Mouse (Mus musculus): Measurements from ENCODE around the gene Lhx4.

Gene Lhx4

DNA sequence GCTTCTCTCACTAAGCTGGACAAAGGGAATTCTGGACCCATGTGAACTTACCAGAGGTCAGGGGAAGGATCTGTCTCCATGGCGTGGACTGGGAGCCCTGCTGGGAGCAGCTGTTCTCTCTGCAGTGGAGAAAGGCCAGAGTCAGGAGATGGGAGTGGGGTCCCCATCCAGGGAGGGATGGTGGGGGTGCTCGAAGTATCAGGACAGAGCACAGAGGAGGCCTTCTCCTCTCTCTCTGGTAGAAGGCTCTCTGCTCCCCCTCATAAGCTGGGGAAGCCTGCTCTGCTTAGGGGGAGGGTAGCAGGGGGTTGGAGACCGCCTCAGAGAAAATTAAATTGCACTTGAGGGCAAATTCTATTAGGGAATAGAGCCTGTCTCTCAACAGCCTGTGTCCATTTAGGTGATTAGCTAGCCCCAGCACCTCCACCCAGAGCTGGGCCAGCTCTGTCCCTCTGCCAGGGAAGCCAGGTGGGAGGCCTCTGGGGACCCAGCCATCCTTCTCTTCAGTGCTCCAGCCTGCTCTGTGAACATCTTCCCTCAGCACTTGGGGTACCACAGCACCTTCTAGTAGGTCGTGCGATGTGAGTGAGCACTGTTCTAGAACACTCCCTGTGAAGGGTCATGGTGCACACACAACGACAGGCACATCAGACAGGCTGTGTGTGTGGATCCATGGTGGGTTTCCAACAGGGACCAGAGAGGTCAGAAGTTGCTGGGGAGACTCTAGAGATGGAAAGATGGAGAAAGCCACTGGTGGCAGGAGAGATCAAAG is at the start of gene Lhx4:
Lhx4 (minus strand) TSS at position 201 of the 772 bp plus-strand sequence.
- no peak for DNase-seq (ENCODE audit: low spot score)

DNA sequence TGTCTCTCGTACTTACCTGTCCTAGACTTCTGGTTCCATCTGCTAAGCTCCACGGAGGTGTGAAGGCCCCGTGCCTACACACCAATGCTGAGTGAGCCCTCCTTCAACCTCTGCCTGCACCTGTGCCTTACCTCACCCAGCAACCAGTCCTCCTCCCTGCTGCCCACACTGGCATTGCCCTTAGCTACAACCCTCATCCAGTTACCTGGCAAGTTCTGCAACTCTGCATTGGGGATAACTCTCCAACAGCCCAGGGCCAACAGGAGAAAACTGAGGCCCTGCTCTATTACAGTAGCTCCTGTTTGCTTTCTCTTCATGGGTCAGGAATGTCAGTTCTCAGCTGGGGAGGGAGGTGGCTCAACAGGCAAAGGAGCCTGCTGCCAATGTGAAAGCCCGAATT is 46.5 kb upstream of the Lhx4 start:
- no peak for DNase-seq (ENCODE audit: low spot score)

DNA sequence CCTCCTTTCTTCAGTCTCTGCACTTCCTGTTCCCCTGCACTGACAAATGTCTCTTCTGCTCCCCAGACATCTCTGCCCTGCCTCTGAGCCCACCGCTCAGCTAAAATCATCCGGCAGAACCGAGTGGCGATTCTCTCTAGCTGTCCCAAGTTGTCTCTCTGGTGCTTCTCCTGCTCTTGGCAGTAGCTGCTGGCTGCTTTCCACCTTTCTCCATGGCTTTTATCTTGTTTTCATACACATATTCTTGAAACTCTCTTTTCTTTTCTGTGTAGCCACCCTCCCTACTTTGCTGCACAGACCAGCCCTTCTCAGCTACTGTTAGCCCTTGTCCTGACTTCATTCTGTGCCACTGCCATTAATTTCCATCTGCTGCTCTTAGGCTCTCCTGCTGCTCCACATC is 45.9 kb upstream of the Lhx4 start:
- no peak for DNase-seq (ENCODE audit: low spot score)

DNA sequence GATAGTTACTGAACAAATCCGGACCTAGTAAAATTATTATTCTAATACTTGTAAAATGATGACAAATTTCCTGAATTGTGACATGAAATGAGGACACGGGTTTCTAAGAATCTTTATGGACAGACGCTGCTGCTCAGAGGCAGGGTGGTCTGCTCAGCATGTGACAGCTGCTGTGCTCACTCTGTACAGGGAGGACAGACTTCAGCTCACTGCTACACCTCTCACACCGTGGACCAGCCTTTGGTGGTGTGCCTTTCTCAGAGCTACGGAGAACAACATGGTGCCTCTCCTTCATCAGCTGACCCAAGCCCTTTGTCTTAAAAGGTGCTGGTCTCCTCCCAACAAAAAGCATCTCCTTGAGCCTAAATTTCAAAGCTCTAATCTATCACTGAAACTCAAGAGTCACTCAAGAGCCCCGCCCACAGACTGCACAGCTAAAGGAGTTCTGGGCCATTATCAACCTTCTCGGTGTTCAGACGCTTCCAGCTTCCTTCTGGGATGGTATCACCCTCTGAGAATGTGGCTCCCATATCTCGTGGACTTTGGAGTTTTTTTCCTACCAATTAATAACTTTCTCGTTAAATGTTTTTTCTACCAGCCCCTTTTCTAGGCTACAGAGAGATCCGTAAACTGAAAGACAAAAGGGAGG is 45.4 kb upstream of the Lhx4 start:
- DNase-seq (ENCODE audit: low spot score), result no peak

DNA sequence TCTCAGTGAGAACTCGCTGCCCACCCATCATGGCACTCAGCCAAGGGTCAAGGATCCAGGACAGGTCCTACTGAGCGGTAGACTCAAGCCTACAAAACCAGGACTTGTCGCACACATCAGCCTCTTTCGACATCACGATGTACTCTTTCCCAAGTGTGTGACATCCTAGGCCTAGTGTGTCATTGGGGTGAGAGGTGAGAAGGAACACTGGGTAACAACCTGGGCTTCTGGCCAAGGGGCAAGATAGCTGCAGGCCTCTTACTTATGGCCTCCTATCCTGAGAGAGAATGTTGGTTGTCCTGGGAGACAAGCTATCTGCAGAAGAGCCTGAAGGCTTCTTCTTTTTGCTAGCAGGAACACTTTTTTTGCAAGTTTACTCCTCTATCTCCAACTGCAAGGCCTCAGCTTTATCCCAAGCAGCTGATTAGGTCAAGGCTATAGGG is 44.3 kb upstream of the Lhx4 start:
- DNase-seq (ENCODE audit: low spot score), result peak; percentile 82

DNA sequence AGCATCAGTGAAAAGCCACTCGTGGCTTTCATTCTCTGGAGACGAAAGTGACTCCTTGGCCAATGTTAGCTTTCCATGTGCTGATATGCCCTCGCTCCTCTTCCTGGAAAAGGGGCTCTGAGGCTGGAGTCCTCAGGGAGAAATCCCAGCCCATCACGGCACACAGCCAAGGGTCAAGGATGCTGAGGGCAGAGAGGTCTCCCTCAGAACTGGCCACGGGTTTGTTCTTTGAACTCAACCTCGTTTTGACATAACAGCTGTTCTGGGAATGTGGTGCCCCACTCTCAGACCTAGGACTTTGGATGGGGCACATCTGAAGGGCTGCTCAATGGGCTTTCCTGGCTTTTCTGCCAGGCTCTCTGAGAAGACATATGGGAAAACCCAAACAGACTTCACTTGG is 43.4 kb upstream of the Lhx4 start:
- no peak for DNase-seq (ENCODE audit: low spot score)

DNA sequence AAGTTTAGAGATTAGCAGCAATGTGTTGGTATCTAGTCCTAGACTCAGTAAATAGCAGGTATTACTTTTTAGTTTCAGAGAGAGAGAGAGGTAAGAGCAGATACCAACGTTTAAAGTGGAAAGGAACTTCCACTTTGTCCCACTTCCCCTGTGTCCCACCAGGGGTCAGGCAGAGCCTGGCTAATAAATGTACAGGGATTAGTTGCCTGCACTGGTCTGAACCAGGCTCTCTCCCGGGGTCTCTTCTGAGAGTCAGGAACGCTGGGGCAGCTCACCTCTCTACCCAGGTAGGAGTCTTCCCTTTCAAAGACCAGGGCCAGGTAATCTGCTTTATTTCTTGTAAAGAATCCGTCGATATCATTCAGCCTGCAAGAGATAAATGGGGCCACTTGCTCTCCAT is 40.4 kb upstream of the Lhx4 start:
- no peak for DNase-seq (ENCODE audit: low spot score)

DNA sequence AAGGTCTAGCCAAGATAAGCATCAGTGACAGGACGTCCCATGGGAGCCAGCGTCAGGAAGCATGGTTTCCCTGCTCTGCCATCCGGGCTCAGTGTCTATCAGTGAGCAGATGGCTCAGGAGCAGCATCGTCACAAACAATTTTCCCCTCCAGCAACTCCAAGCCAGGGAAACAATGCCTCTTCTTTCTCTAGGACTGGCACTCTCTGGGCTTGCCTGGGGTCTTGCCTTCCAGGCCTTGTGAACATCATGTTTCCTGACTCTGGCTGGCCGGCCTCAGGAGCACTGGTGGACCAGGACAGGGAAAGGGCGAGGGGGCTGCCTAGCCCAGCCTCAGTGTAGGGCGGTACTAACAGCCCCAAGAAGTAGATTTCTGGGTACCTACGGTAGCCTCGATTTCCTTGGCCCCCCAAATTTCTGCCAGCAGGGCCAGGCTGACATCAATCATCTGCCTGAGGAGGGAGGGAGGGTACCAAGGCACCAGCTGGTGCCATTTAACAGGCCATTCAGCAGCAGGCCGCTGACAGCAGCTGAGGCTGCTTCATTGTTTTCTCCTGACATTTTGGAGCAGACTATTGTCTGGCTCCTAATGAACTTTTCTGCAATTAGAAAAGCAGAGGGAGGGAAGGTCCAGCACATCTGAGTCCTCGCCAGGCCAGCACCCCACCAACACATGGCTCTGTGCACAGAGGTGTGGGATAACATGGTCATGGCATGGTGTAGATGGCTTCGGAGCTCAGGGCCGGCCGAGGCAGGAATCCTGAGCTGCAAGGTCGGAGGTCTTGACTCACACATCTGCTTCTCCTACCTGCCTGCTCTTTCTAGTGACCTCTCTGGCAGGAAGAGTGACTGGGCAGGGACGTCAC is 38.9 kb upstream of the Lhx4 start:
- DNase-seq (ENCODE audit: low spot score), result no peak

DNA sequence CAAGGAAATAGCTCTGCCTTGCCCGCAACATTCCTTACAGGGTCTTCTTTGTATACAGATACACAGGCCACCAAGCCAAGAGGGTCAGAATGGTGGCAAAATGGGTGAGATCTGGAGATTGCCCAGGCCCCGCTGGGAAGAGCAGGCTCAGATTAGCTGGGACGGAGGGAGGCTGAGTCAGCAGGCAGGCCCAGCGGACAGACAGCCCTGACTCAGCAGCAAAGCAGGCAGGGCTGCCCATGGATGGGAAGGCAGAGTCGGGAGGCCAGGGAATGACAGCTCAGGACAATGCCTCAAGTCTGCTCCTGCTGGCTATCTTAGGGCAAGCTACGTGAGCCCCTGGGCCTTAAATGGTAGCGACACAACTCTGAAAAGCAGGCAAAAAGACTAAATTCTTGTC is 34.4 kb upstream of the Lhx4 start:
- no peak for DNase-seq (ENCODE audit: low spot score)

DNA sequence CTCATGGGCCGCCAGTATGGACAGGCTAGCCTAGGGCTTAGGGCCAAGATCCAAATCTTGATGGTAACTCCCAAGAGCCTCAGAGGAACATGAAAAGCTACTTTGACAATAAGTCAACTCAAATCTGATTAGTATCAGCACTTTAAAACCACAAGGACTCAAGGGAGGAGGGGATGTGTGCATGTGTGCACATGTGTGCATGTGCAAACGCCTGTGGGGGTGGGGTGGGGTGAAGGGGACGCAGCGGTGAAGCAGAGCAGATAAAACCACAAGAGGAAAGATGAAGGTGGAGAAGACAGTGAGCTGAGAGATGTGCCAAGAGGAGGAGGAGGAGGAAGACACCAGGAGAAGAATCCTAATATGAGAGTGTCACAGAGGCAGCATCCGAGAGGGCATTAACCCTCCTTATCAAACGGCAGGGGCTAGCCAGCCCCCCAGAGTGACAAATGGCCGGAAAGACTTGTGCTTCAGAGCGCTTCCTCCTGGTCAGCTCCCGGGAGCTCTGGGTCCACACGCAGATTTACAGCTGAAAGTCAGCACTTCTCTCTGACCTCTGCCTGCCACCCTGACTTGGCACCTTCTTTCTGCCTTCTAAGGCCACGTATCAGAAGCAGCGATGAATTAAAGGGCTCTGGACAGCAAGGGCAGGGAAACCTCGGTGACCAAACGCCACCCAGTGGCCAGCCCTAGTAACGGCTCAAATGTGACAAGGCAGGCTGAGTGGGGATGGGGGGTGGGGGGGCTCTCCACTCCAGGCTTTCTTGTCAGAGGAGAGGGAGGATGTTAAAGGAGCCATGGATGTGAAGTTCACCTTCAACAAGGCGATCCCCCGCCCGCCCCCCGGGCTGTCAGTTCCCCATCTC is 33.1 kb upstream of the Lhx4 start:
- peak; percentile 32 for DNase-seq (ENCODE audit: low spot score)

DNA sequence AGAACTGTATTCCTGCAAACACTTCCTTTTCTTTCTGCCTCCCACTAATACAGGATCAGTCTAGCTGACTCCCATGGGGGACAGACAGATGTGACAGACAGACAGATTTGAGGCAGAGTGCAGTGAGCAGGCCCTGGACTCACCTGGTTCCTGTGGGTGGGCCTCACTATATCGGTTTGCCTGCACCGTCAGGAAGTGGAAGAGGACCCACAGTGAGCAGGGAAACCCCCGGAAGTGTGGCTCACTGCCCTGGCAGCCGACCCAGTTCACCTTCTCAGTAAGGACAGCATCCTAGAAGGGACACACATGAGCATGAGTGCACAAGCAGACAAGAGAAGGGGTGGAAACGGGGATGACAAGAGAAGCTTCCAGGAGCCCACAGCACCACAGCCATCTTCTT is 30.9 kb upstream of the Lhx4 start:
- no peak for DNase-seq (ENCODE audit: low spot score)

DNA sequence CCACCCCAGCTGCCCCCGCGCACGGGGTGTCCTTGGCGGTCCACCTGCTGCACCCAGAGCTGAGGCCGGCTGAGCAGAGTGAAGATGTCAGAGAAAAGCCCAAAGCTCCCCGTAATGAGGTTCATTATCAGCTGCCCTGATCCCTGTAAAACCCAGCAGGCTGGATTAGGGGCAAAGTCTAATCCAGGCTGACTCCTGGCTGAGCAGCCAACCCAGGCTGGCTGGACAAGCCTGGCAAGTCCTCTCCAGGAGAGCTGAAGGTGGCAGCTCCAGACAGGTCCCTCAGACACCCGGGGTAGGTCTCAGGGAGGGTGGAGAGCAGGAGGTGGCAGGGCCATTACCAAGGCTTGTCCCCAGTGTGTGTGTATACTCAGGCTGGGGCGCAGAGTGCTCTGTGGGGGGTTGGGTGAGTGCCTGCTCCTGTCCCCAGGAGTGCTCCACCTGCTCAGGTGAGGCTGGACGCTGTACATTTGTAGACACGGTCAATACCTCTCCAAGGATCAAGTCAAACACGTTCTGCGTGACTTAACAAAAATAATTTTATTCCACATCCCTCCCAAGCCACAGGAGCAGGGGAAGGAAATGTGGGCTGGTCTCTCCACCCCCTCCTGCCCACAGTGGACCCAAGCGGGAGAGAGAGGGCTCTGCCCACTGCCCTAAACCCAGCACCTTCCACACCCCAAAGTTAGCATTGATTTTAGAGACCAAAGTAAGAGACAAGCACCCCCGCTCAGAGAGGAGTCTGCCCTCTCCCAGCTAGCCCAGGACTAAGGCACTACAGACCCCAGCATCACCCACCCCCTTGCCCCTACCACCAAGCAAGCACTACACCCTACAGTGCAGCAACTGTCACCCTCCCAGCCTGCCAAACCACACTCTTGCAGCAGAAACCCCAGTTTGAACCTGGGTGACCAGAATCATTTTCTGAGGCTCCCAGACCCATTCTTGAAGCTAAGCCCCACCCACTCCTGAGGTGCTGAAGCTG is 26.4 kb upstream of the Lhx4 start:
- DNase-seq (ENCODE audit: low spot score), result no peak

DNA sequence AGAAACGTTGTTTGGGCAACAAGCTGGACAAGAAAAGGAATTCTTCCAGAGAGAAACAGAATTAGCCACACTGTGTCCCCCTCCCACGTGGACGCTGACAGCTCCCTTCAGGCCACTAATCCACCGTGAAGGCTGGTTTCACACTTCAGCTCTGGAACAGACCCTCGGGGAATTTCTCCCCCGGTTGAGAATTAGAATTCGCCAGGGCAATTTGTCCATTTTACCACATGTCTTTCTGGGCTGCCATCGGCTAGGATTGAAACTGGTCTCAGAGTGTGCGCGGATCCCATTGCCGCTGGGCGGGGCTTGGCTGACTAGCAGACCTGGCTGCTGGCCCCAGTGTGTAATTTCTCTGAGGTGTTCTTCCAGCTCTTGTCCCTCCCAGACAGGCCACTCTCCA is 7.7 kb upstream of the Lhx4 start:
- DNase-seq (ENCODE audit: low spot score), result no peak

DNA sequence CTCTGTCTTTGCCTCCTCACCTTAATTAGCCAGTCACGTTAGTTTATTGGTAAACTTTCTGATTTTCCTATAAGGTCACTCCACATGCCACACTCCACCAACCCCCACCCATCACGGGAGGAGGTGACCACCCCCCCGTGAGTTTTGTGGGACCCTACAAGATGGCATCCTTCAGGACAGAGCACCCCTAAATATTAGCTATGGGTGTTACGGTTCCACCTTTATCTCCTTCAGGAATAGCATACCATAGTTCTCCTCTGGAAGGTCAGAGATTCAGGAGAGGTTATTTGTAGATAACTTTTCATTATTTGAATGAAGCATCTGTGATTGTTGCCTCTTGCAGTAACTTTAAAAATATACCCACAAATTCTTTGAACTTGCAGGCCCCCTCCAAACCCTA is 7.2 kb upstream of the Lhx4 start:
- no peak for DNase-seq (ENCODE audit: low spot score)

DNA sequence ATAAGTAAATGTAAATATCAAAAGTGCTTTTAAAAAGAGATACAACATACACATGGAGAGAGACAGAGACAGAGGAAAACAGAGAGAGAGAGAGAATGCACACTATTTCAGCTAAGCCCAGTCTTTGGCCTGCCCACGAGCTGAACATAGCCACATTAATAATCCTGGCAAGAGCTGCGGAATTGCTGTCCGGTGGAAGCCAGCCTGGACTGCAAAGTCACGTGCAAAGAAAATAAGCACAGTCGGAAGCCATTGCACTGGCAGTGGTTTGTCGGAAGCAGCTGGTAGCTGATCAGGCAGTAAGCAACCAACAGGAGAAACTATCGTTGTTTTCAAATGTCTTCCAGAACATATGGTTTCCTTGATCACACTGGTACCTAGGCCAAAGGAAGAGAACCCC is 6.1 kb upstream of the Lhx4 start:
- no peak for DNase-seq (ENCODE audit: low spot score)

DNA sequence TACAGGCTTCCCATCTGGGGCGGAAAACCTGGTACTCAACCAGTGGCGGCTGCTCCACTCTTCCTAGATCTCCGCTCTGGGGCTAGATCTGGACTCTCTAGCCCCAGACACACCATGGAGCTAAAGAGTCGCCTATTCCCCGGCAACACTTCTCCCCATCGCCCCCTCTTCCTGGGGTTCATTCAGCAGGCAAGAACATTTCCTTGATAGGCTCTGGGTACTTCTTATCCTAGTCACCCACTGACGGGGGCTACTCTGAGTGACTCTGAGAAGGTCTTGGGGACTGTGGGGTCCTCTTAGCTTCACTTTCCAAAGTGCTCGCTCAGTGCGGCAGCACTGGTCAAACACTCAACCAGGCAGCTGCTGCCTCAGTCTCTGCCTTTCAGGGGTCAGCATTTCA is 1.9 kb upstream of the Lhx4 start:
- DNase-seq (ENCODE audit: low spot score), result no peak

DNA sequence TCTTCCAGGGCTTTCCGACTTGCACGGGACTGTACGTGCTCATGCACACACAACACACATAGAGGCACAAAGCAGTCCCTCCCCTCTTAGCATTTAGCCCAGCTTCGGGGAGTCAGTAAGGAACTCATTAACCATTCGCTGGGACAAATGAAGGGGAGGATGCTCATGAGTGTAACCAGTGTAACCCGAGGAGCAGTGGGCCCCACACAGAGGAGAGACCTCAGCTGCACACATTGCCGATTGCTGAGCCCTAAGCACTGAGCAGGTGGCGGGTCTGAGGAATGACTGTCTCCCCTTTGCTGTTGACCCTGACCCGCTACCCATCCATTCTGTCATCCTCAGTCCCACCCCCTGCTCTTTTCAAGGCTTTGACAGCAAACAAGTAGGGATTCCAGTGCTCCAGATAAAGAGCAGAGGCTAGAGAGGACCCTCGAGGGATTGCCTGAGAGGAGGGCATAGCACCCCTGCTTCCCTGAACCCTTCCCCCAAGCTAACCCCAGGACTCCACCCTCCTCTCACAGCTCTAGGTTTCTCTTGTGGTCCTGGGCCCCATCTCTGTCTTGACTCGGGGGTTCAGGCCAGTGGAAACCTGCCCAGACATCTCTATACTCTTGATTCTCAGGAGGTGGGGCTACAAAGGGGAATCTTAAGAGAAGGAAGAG is 836 bp downstream of the Lhx4 start:
- no peak for DNase-seq (ENCODE audit: low spot score)

DNA sequence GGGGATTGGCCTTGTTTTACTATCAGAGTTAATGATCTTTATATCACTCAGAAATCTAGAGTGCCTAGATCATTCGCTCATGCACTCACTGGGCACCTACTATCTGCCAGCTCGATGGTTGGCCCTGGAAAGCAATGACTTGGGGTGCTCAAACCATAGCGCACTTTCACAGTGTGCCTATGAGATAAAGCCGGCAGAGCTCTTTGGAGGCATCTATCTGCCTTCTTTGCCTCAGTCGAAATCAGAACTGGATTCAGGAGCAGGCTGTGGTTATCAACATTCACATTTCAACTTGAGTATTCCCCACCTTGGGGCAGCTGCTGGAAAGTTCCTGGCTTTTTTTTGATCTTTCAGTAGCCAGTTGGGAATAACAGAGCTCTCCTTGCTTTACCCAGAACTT is 3.6 kb downstream of the Lhx4 start:
- DNase-seq (ENCODE audit: low spot score), result no peak

DNA sequence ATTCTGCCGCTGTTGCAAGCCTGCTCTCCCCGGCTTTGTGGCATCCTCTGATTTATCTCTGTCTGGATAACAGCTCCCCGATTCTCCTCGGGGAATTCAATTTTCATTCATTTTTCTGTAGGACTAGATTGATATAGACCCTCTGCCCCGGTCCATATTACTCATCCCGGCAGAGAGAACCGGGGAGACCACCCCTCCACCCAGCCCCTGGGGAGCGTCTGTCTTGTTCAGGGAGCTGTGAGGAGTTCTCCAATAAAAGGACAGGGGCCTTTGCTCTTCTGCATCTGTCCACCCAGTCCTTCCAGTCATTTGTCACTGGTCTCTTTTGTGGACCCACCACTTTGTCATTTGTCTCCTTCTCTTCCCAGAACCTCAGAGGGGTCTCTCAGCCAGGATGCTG is 4.5 kb downstream of the Lhx4 start:
- DNase-seq (ENCODE audit: low spot score), result no peak
